Mouse (Mus musculus) liver, postnatal 0 days (tissue): ENCODE results near the gene Peli2.

ENCODE experiments used
- CTCF ChIP-seq: sonication (generic); IDR thresholded peaks from 2 replicates; pipeline ENCODE4 v1.5.1; 2016; ENCODE audit warnings: antibody characterized with exemption, low read depth
- EP300 ChIP-seq: IDR thresholded peaks from 2 replicates; pipeline ENCODE4 v1.6.1; 2016; ENCODE audit warnings: antibody characterized with exemption, low read depth, mild to moderate bottlenecking

GRCm38 (mm10) chr14:48226759-48227158 is 106.1 kb downstream of the Peli2 start:
- TF ChIP-seq CTCF (no peak), EP300 (no peak)
